Mouse (Mus musculus): ENCODE measurements around the gene Hif3a.

The Hif3a gene

GRCm38 (mm10) chr7:17011909-17012590 lies 50.2 kb downstream of the Hif3a start:
- Histone ChIP-seq H3K4me3 (replicated peaks; ENCODE audit: low read length) (no peak overlapping the region), H3K27me3 (ENCODE audit: insufficient read depth, low read length) (no peaks in the 10 kb centered on the region), H3K36me3 (ENCODE audit: insufficient read depth, low read length) (peaks cover 100% of the 10 kb centered on the region), H3K9me3 (ENCODE audit: low read length) (no peaks in the 10 kb centered on the region), H3K4me1 (replicated peaks; ENCODE audit: low read depth, low read length) (peaks cover 20% of the 10 kb centered on the region)
- TF ChIP-seq POU5F1 (IDR thresholded peaks at IDR 0.05; ENCODE audit: borderline replicate concordance, low read length) (no peak), CTCF (conservative IDR thresholded peaks at IDR 0.05; ENCODE audit: low read length) (no peak), NANOG (IDR thresholded peaks at IDR 0.05; ENCODE audit: borderline replicate concordance, low read length) (no peak)

- TF ChIP-seq POU5F1 (IDR thresholded peaks at IDR 0.05; ENCODE audit: borderline replicate concordance, low read length) (no peak), CTCF (conservative IDR thresholded peaks at IDR 0.05; ENCODE audit: low read length) (no peak), NANOG (IDR thresholded peaks at IDR 0.05; ENCODE audit: borderline replicate concordance, low read length) (no peak)
Observed at GRCm38 (mm10) chr7:17010010-17010347, 52.2 kb downstream of the Hif3a start.

GRCm38 (mm10) chr7:17009326-17010009 lies 52.8 kb downstream of the Hif3a start:
- H3K36me3 ChIP-seq (ENCODE audit: insufficient read depth, low read length), result peaks cover 100% of the 10 kb centered on the region
- H3K4me1 ChIP-seq (replicated peaks; ENCODE audit: low read depth, low read length), result peaks cover 18% of the 10 kb centered on the region
- TF ChIP-seq CTCF (conservative IDR thresholded peaks at IDR 0.05; ENCODE audit: low read length) (no peak), NANOG (IDR thresholded peaks at IDR 0.05; ENCODE audit: borderline replicate concordance, low read length) (no peak), POU5F1 (IDR thresholded peaks at IDR 0.05; ENCODE audit: borderline replicate concordance, low read length) (no peak)
- H3K9me3 ChIP-seq (ENCODE audit: low read length), result no peaks in the 10 kb centered on the region
- H3K27me3 ChIP-seq (ENCODE audit: insufficient read depth, low read length), result no peaks in the 10 kb centered on the region
- no peak overlapping the region for H3K4me3 ChIP-seq (replicated peaks; ENCODE audit: low read length)

More at GRCm38 (mm10) chr7:17010010-17010347, 52.2 kb downstream of the Hif3a start:
- H3K4me3 ChIP-seq (replicated peaks; ENCODE audit: low read length), result no peak overlapping the region
- no peaks in the 10 kb centered on the region for H3K9me3 ChIP-seq (ENCODE audit: low read length)
- peaks cover 13% of the 10 kb centered on the region for H3K4me1 ChIP-seq (replicated peaks; ENCODE audit: low read depth, low read length)
- peaks cover 100% of the 10 kb centered on the region for H3K36me3 ChIP-seq (ENCODE audit: insufficient read depth, low read length)
- H3K27me3 ChIP-seq (ENCODE audit: insufficient read depth, low read length), result no peaks in the 10 kb centered on the region

GRCm38 (mm10) chr7:17007300-17007699 lies 54.9 kb downstream of the Hif3a start:
- Histone ChIP-seq H3K4me1 (replicated peaks; ENCODE audit: low read depth, low read length) (peaks cover 37% of the 10 kb centered on the region), H3K36me3 (ENCODE audit: insufficient read depth, low read length) (peaks cover 93% of the 10 kb centered on the region), H3K4me3 (replicated peaks; ENCODE audit: low read length) (no peak overlapping the region), H3K9me3 (ENCODE audit: low read length) (no peaks in the 10 kb centered on the region), H3K27me3 (ENCODE audit: insufficient read depth, low read length) (no peaks in the 10 kb centered on the region)
- TF ChIP-seq CTCF (conservative IDR thresholded peaks at IDR 0.05; ENCODE audit: low read length), result no peak
- TF ChIP-seq NANOG (IDR thresholded peaks at IDR 0.05; ENCODE audit: borderline replicate concordance, low read length), result no peak
- no peak for TF ChIP-seq POU5F1 (IDR thresholded peaks at IDR 0.05; ENCODE audit: borderline replicate concordance, low read length)

GRCm38 (mm10) chr7:17004716-17005115 lies 57.5 kb downstream of the Hif3a start:
- Histone ChIP-seq H3K9me3 (ENCODE audit: low read length) (peaks cover 5% of the 10 kb centered on the region; the same call in 1 of the 2 replicates), H3K4me3 (replicated peaks; ENCODE audit: low read length) (no peak overlapping the region), H3K27me3 (ENCODE audit: insufficient read depth, low read length) (no peaks in the 10 kb centered on the region), H3K36me3 (ENCODE audit: insufficient read depth, low read length) (peaks cover 67% of the 10 kb centered on the region), H3K4me1 (replicated peaks; ENCODE audit: low read depth, low read length) (peaks cover 38% of the 10 kb centered on the region)
- no peak for TF ChIP-seq NANOG (IDR thresholded peaks at IDR 0.05; ENCODE audit: borderline replicate concordance, low read length)
- TF ChIP-seq CTCF (conservative IDR thresholded peaks at IDR 0.05; ENCODE audit: low read length), result no peak
- TF ChIP-seq POU5F1 (IDR thresholded peaks at IDR 0.05; ENCODE audit: borderline replicate concordance, low read length), result no peak

GRCm38 (mm10) chr7:17003230-17003960 lies 58.8 kb downstream of the Hif3a start:
- Histone ChIP-seq H3K4me1 (replicated peaks; ENCODE audit: low read depth, low read length) (peaks cover 38% of the 10 kb centered on the region), H3K27me3 (ENCODE audit: insufficient read depth, low read length) (no peaks in the 10 kb centered on the region), H3K9me3 (ENCODE audit: low read length) (peaks cover 5% of the 10 kb centered on the region; the same call in 1 of the 2 replicates), H3K36me3 (ENCODE audit: insufficient read depth, low read length) (peaks cover 54% of the 10 kb centered on the region), H3K4me3 (replicated peaks; ENCODE audit: low read length) (no peak overlapping the region)
- no peak for TF ChIP-seq NANOG (IDR thresholded peaks at IDR 0.05; ENCODE audit: borderline replicate concordance, low read length)
- TF ChIP-seq POU5F1 (IDR thresholded peaks at IDR 0.05; ENCODE audit: borderline replicate concordance, low read length), result no peak
- TF ChIP-seq CTCF (conservative IDR thresholded peaks at IDR 0.05; ENCODE audit: low read length), result no peak

GRCm38 (mm10) chr7:17002375-17003195 lies 59.6 kb downstream of the Hif3a start:
- H3K36me3 ChIP-seq (ENCODE audit: insufficient read depth, low read length), result peaks cover 50% of the 10 kb centered on the region
- H3K27me3 ChIP-seq (ENCODE audit: insufficient read depth, low read length), result no peaks in the 10 kb centered on the region
- H3K4me3 ChIP-seq (replicated peaks; ENCODE audit: low read length), result no peak overlapping the region
- TF ChIP-seq POU5F1 (IDR thresholded peaks at IDR 0.05; ENCODE audit: borderline replicate concordance, low read length) (no peak), NANOG (IDR thresholded peaks at IDR 0.05; ENCODE audit: borderline replicate concordance, low read length) (peak; percentile 45; the same call in 1 of the 2 replicates), CTCF (conservative IDR thresholded peaks at IDR 0.05; ENCODE audit: low read length) (no peak; the same call in none of the 2 replicates)
- H3K4me1 ChIP-seq (replicated peaks; ENCODE audit: low read depth, low read length), result peaks cover 38% of the 10 kb centered on the region
- peaks cover 5% of the 10 kb centered on the region; the same call in 1 of the 2 replicates for H3K9me3 ChIP-seq (ENCODE audit: low read length)

Measured in E14TG2a.4 (cell line).